Mouse (Mus musculus) mouse embryonic stem cell (cell line): ENCODE results near the gene Pcx.

ENCODE experiments used
- in situ Hi-C, 2 experiments: fragments of 300-500 bp; cut with MboI; formaldehyde crosslinking; loops; 1 replicate in 1 of 2; 3 replicates in 1 of 2; pipeline ENCODE4 v1.14.3; 2019 to 2020; ENCODE audit warnings: low sequenced_read_pairs in 2 of 2, low pct_unique_long_range_greater_than_20kb in 1 of 2, mixed read lengths in 1 of 2; ENCODE audit not compliant: unreplicated experiment in 1 of 2

Pcx gene

DNA sequence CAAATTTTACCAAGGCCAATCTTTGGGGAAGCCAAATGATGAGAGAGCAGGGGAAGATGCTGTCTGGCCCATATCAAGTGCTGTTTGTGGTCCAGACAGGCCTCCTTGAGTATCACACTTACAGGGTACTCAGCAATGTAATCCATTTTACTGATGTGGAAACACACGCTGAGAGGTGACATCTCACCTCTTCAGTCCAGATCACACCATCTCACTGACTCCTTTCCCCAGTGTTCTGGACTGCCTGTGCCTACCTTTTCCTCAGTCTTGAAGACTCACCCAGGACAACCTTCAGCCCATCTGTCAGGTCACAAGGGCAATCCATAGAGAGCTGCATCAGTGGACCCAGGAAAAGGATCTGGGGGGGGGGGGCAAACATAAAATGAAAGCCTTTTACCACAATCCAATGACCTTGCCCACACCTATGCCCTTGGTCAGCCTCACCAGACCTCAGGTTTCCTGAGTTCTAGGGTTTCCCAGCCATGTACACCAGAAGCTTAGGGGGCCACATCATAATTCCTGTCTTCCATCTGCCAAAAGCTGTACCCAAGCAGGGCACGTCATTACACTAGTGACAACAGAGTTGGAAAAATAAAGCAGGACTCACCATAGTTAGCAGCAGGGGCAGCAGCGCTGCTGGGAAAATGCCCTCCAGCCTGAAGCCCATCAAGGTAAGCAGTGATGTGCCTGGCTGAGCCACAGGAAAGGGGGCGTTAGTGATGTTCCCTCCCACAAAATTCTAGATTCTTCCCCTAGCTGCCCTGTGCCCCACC is 114.3 kb downstream of the Pcx start:
- in situ Hi-C loops: loop anchor here (25.0 kb wide), 2 partner anchors 238 to 363 kb away; partner anchors contain the start of genes Ctsf (in 2 of the 2) and Npas4 (in 1 of the 2)

DNA sequence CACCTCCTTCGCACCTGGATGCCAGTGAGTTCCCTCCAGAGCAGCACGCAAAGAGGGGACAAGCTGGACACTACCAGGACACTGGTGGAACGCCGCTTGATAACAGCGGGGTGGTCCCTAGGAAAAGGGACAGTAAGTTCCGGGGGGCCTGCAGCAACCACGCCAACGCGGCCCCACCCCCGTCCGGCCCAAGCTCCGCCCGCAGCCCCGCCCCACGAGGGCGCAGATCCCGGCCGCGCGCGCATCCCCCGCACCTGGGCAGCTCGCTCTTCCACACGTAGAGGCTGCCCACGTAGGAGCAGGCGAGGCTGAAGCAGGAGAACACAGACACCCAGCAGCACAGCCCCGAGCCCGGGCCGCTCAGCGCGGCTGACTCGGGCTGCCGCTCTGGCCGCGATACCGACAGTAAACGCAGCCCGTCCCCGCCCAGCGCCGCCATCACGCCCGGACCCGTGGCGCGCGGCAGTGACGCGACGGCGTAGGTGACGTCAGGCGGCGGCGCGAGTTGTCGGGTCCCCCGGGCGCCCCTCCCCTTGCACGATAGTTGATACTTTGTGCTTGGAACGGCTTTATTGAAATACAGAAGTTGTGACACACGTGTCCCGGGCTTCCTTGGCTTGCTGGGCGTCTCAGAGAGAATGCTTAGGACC is 115.0 kb downstream of the Pcx start, which contains the start of gene Rce1:
Rce1 (minus strand) TSS at position 463 of the 650 bp plus-strand sequence.
- in situ Hi-C loops: loop anchor here (25.0 kb wide), 2 partner anchors 237 to 362 kb away; partner anchors contain the start of genes Ctsf (in 2 of the 2) and Npas4 (in 1 of the 2)

- in situ Hi-C loops: loop anchor here (25.0 kb wide), 2 partner anchors 236 to 361 kb away; partner anchors contain the start of genes Ctsf (in 2 of the 2) and Npas4 (in 1 of the 2)
These were observed 115.7 kb downstream of the Pcx start for GRCm38 (mm10) chr19:4625829-4626535.

GRCm38 (mm10) chr19:4628819-4629218 is 118.5 kb downstream of the Pcx start:
- in situ Hi-C loops: loop anchor here (25.0 kb wide), 2 partner anchors 233 to 358 kb away; partner anchors contain the start of genes Ctsf (in 2 of the 2) and Npas4 (in 1 of the 2)

- in situ Hi-C loops: loop anchor here (25.0 kb wide), 2 partner anchors 226 to 351 kb away; partner anchors contain the start of genes Ctsf (in 2 of the 2) and Npas4 (in 1 of the 2)
These were observed 125.7 kb downstream of the Pcx start for GRCm38 (mm10) chr19:4635986-4636385.

DNA sequence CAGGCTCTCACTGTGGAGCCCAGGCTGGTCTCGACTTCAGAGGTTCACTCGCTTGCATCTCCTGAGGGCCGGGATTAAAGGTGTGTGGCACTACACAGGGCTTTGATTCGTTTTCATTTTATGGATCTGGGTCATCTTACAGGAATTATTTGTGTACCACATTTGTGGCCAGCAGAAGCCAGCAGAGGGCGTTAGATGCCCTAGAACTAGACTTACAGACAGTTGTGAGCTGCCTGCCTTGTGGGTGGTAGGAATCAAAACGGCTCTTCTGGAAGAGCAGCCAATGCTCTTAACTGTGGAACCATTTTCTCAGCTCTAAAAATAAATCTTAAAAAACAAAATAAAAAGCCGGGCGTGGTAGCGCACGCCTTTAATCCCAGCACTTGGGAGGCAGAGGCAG is 134.0 kb downstream of the Pcx start:
- in situ Hi-C loops: loop anchor here (5.0 to 25.0 kb wide), 4 partner anchors 98 to 343 kb away; partner anchors contain the start of genes Ctsf (in 2 of the 2) and Npas4 (in 1 of the 2)

DNA sequence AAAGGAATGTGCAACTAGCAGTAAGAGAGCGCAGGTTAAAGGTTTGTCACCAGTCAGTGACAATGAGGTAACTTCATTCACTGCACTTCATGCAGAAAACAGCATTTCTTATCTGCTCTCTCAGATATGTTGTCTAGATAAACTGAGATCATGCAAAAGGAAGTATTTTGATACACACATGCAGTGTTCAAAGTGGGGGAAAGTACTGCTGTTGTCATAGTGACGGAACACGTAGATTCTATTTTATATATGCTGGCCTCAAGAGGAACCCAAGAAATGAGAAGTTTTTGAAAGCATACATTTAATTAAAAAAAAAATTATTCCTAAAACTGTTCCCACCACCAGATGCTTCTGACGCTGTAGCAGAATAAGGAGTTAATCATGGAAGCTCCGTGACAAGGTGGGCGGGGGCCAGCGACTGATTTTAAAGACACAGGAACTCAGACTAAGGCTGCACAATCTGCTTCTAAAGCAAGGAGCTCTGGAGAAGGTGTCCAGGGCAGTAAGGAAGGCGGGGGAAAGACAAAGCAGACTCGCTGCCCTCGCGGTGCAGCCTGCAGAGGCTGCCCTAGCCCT is 136.7 kb downstream of the Pcx start:
- in situ Hi-C loops: loop anchor here (5.0 to 25.0 kb wide), 4 partner anchors 95 to 340 kb away; partner anchors contain the start of genes Ctsf (in 2 of the 2) and Npas4 (in 1 of the 2)

DNA sequence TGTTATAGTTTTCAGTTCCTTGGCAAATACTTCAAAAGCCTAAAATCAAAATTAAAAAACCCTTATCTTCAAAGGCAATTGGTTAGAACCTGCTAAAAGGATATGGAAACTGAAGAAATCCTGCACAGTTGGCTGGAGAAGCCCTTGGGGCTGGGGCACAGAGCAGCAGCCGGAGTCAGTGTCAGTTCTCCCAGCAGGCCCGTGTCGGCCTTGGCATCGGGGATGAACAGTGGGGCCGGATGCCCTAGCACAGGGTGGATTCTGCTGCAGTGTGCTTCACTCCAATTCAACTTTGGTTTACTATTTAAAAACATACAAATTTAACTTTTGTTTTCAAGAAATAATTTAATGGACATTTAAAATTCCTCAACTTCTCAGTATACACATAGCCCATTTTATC is 147.9 kb downstream of the Pcx start:
- in situ Hi-C loops: no loop called here

- in situ Hi-C loops: no loop called here
These were observed 156.5 kb downstream of the Pcx start for GRCm38 (mm10) chr19:4666815-4667214.

DNA sequence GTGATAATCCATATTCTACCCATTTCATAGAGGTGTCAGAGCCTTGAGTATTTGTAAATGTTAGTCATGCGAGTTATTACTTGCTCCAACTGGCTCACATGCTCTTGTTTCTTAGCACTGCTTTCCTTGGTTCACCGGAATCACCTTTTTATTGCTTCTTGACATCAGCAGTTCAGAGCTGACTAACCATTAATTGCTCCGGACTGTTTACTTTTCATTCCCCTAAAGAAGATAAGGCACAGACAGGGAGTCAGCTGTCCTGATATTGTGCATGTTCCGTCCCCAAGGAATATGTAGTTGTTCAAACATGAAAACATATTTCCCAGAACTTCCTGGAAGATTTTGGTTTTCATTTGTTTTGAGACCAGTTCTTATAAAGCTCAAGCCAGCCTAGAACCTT is 160.5 kb downstream of the Pcx start:
- in situ Hi-C loops: no loop called here
